Mouse (Mus musculus): ENCODE data around the gene Cbx2. TPM values are rescaled to one million over a fixed set of nuclear protein-coding genes. Genes with fewer than 3 reads are reported as not detected.

Gene Cbx2
- polyA plus RNA-seq, 1 experiment from 2014 or later: 103 TPM

- H3K4me1 ChIP-seq (replicated peaks; ENCODE audit: control insufficient read depth, insufficient read depth, low read length): peaks cover 35% of the 10 kb centered on the region
- DNase-seq (ENCODE audit: low spot score): peak; percentile 62
- H3K27ac ChIP-seq (ENCODE audit: low read depth, low read length): no peak overlapping the region
- no peaks in the 10 kb centered on the region for H3K36me3 ChIP-seq (ENCODE audit: control insufficient read depth, insufficient read depth, low read length)
- no peak for ATAC-seq (replicated peaks; ENCODE audit: low FRiP score)
- 3% methylated on average over 15 of the region's 15 CpGs for WGBS
- peaks cover 85% of the 10 kb centered on the region for H3K27me3 ChIP-seq (ENCODE audit: control insufficient read depth, insufficient read depth, low read length)
- no peaks in the 10 kb centered on the region for H3K9me3 ChIP-seq (ENCODE audit: control insufficient read depth, low read length)
- no peak overlapping the region for H3K4me3 ChIP-seq (ENCODE audit: low read depth, low read length)
- no peak overlapping the region for H3K9ac ChIP-seq (ENCODE audit: low read length)
- no peak overlapping the region for H3K4me2 ChIP-seq (ENCODE audit: low read depth, low read length, severe bottlenecking)
Measured at GRCm38 (mm10) chr11:119051927-119052660, 29.3 kb downstream of the Cbx2 start.

GRCm38 (mm10) chr11:119052661-119053256 lies 30.0 kb downstream of the Cbx2 start:
- peak overlapping the region; percentile 37; the same call in 1 of the 2 replicates for H3K27ac ChIP-seq (ENCODE audit: low read depth, low read length)
- peak overlapping the region; percentile 29 for H3K4me3 ChIP-seq (ENCODE audit: low read depth, low read length)
- 2% methylated on average over 13 of the region's 13 CpGs for WGBS
- H3K36me3 ChIP-seq (ENCODE audit: control insufficient read depth, insufficient read depth, low read length): no peaks in the 10 kb centered on the region
- peak overlapping the region; percentile 59 for H3K4me2 ChIP-seq (ENCODE audit: low read depth, low read length, severe bottlenecking)
- DNase-seq (ENCODE audit: low spot score) (peak; percentile 79), ATAC-seq (replicated peaks; ENCODE audit: low FRiP score) (0 out of 2 replicates have a peak, but pooled peaks have one; percentile 8)
- no peaks in the 10 kb centered on the region for H3K9me3 ChIP-seq (ENCODE audit: control insufficient read depth, low read length)
- H3K27me3 ChIP-seq (ENCODE audit: control insufficient read depth, insufficient read depth, low read length): peaks cover 85% of the 10 kb centered on the region
- peak overlapping the region; percentile 33; the same call in 1 of the 2 replicates for H3K9ac ChIP-seq (ENCODE audit: low read length)
- peaks cover 36% of the 10 kb centered on the region for H3K4me1 ChIP-seq (replicated peaks; ENCODE audit: control insufficient read depth, insufficient read depth, low read length)

- H3K4me2 ChIP-seq (ENCODE audit: low read depth, low read length, severe bottlenecking): peak overlapping the region; percentile 59
- WGBS: under 1% methylated on average over 40 of the region's 42 CpGs
- H3K36me3 ChIP-seq (ENCODE audit: control insufficient read depth, insufficient read depth, low read length): no peaks in the 10 kb centered on the region
Measured at GRCm38 (mm10) chr11:119053257-119053670, 30.5 kb downstream of the Cbx2 start.

GRCm38 (mm10) chr11:119053738-119054350 lies 31.1 kb downstream of the Cbx2 start:
- Histone ChIP-seq H3K27me3 (ENCODE audit: control insufficient read depth, insufficient read depth, low read length) (peaks cover 85% of the 10 kb centered on the region), H3K4me2 (ENCODE audit: low read depth, low read length, severe bottlenecking) (peak overlapping the region; percentile 59), H3K9me3 (ENCODE audit: control insufficient read depth, low read length) (no peaks in the 10 kb centered on the region), H3K27ac (ENCODE audit: low read depth, low read length) (peak overlapping the region; percentile 25; the same call in 1 of the 2 replicates), H3K9ac (ENCODE audit: low read length) (peak overlapping the region; percentile 45), H3K36me3 (ENCODE audit: control insufficient read depth, insufficient read depth, low read length) (no peaks in the 10 kb centered on the region), H3K4me3 (ENCODE audit: low read depth, low read length) (peak overlapping the region; percentile 29), H3K4me1 (replicated peaks; ENCODE audit: control insufficient read depth, insufficient read depth, low read length) (peaks cover 36% of the 10 kb centered on the region)
- ATAC-seq (replicated peaks; ENCODE audit: low FRiP score): no peak
- DNase-seq (ENCODE audit: low spot score): peak; percentile 74
- whole genome bisulfite sequencing: 1% methylated on average over 31 of the region's 35 CpGs

More at GRCm38 (mm10) chr11:119053257-119053670, 30.5 kb downstream of the Cbx2 start:
- ATAC-seq (replicated peaks; ENCODE audit: low FRiP score) (peak; percentile 86), DNase-seq (ENCODE audit: low spot score) (peak; percentile 93)
- peak overlapping the region; percentile 29 for H3K4me3 ChIP-seq (ENCODE audit: low read depth, low read length)
- H3K27me3 ChIP-seq (ENCODE audit: control insufficient read depth, insufficient read depth, low read length): peaks cover 85% of the 10 kb centered on the region
- H3K4me1 ChIP-seq (replicated peaks; ENCODE audit: control insufficient read depth, insufficient read depth, low read length): peaks cover 35% of the 10 kb centered on the region
- peak overlapping the region; percentile 45; the same call in 1 of the 2 replicates for H3K9ac ChIP-seq (ENCODE audit: low read length)
- no peaks in the 10 kb centered on the region for H3K9me3 ChIP-seq (ENCODE audit: control insufficient read depth, low read length)
- H3K27ac ChIP-seq (ENCODE audit: low read depth, low read length): peak overlapping the region; percentile 37; the same call in 1 of the 2 replicates

GRCm38 (mm10) chr11:119054351-119055345 lies 31.9 kb downstream of the Cbx2 start:
- H3K9me3 ChIP-seq (ENCODE audit: control insufficient read depth, low read length): no peaks in the 10 kb centered on the region
- H3K4me2 ChIP-seq (ENCODE audit: low read depth, low read length, severe bottlenecking): peak overlapping the region; percentile 59
- H3K36me3 ChIP-seq (ENCODE audit: control insufficient read depth, insufficient read depth, low read length): no peaks in the 10 kb centered on the region
- H3K4me1 ChIP-seq (replicated peaks; ENCODE audit: control insufficient read depth, insufficient read depth, low read length): peaks cover 36% of the 10 kb centered on the region
- no peak overlapping the region for H3K27ac ChIP-seq (ENCODE audit: low read depth, low read length)
- peaks cover 85% of the 10 kb centered on the region for H3K27me3 ChIP-seq (ENCODE audit: control insufficient read depth, insufficient read depth, low read length)
- WGBS: 2% methylated on average over 47 of the region's 47 CpGs
- DNase-seq (ENCODE audit: low spot score) (peak; percentile 66), ATAC-seq (replicated peaks; ENCODE audit: low FRiP score) (no peak)
- H3K9ac ChIP-seq (ENCODE audit: low read length): peak overlapping the region; percentile 45; the same call in 1 of the 2 replicates
- peak overlapping the region; percentile 29 for H3K4me3 ChIP-seq (ENCODE audit: low read depth, low read length)

DNA sequence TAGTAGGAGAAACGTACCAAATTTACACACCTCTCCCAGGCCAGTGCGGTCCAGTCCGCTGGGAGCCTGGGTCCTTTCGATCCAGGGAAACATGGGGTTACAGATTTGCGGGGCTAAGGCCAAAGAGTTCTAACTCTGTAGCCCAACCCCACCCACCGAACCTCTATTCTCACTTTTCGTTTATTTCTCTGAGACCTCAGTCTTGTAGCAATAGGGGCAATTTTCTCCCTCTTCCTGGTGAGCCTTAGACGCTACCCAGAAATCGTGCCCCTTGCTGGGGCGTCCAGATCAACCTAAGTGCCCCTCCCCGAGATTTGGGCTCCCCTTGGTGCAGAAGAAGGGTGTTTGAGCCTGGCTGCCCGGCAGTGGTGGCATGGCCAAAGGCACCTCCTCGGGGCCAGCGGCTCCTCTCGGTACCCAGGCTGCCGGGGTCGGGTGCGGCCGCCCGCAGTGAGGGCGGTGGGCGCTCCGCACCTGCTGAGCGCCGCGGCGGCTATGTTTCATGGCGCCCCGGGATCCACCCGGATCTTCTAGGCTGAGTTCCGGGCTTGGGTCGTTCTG lies 32.9 kb downstream of the Cbx2 start:
- peaks cover 36% of the 10 kb centered on the region for H3K4me1 ChIP-seq (replicated peaks; ENCODE audit: control insufficient read depth, insufficient read depth, low read length)
- DNase-seq (ENCODE audit: low spot score) (peak; percentile 58), ATAC-seq (replicated peaks; ENCODE audit: low FRiP score) (no peak)
- H3K27ac ChIP-seq (ENCODE audit: low read depth, low read length): no peak overlapping the region
- H3K9me3 ChIP-seq (ENCODE audit: control insufficient read depth, low read length): no peaks in the 10 kb centered on the region
- WGBS: 2% methylated on average over 32 of the region's 32 CpGs
- peaks cover 85% of the 10 kb centered on the region for H3K27me3 ChIP-seq (ENCODE audit: control insufficient read depth, insufficient read depth, low read length)
- peak overlapping the region; percentile 98 for H3K9ac ChIP-seq (ENCODE audit: low read length)
- peak overlapping the region; percentile 52 for H3K4me3 ChIP-seq (ENCODE audit: low read depth, low read length)
- peak overlapping the region; percentile 98 for H3K4me2 ChIP-seq (ENCODE audit: low read depth, low read length, severe bottlenecking)
- no peaks in the 10 kb centered on the region for H3K36me3 ChIP-seq (ENCODE audit: control insufficient read depth, insufficient read depth, low read length)

DNA sequence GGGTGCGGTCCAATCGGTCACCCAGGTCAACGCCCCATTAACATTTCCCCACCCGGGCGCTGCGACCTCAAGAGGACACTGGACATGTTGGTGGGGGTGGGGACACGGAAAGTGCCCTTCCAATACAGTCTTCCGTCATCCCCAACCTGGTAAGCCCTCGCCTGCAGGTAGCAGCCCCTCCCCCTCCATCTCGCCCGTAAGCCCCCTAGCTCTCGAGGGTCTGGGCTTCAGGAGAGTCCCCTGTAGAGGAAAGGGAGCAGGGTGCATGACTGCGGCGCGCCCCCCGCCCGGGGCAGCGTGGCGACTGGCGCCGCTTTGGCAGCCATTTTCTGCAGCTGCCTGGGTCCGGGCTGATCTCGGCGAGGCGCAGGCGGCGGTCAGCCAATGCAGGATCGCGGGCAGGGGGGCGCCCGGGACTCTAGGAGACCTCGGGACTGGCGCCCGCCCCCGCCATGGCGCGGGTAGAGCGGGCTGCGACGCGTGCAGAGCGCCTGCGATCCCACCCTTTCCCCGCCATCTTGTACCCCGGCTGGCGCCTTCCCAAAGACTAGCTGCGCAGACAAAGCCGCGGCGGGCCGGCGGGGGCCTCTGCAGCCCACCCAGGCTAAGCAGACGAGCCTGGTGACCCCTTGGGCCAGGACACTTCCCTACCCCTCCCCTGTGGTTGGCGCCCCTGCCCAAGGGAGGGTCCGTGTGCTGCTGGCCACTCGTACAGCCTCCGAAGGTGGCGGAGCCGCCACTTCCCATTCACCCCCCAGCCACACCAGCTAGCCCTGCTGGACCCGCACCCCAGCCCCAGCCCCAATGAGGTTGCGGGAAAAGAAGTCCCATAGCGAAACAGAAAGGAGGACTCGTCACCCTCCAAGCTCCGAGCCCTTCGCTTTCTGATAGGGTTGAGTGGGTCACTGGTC lies 33.8 kb downstream of the Cbx2 start:
- peaks cover 36% of the 10 kb centered on the region for H3K4me1 ChIP-seq (replicated peaks; ENCODE audit: control insufficient read depth, insufficient read depth, low read length)
- H3K4me3 ChIP-seq (ENCODE audit: low read depth, low read length): peak overlapping the region; percentile 52
- peak overlapping the region; percentile 98 for H3K9ac ChIP-seq (ENCODE audit: low read length)
- H3K27me3 ChIP-seq (ENCODE audit: control insufficient read depth, insufficient read depth, low read length): peaks cover 77% of the 10 kb centered on the region
- peak; percentile 12 for ATAC-seq (replicated peaks; ENCODE audit: low FRiP score)
- H3K36me3 ChIP-seq (ENCODE audit: control insufficient read depth, insufficient read depth, low read length): no peaks in the 10 kb centered on the region
- WGBS: 1% methylated on average over 57 of the region's 65 CpGs
- H3K27ac ChIP-seq (ENCODE audit: low read depth, low read length): no peak overlapping the region
- peak overlapping the region; percentile 98 for H3K4me2 ChIP-seq (ENCODE audit: low read depth, low read length, severe bottlenecking)
- peak; percentile 85 for DNase-seq (ENCODE audit: low spot score)
- H3K9me3 ChIP-seq (ENCODE audit: control insufficient read depth, low read length): no peaks in the 10 kb centered on the region
